Mouse (Mus musculus) heart, postnatal 14 days (tissue): ENCODE data around the gene Hoxc4. TPM values are rescaled to one million over a fixed set of nuclear protein-coding genes. Genes with fewer than 3 reads are reported as not detected.
A peak's percentile ranks its signal among the peaks of the same experiment; 100 is the strongest.

ENCODE experiments used
- DNase-seq, 2 experiments: peaks; one replicate each; pipeline ENCODE4 v3.0.0; 2021 to 2022
- intact Hi-C: fragments of 180-260 bp; cut with DNase I; formaldehyde crosslinking; loops from one replicate; pipeline ENCODE4 v1.15.1; 2025
- total RNA-seq, 2 experiments: library from RNA; stranded (reverse); gene quantifications; 2 replicates each; pipeline ENCODE4 v1.2.3; 2021

Gene Hoxc4
- total RNA-seq, 2 experiments from 2014 or later: 0.31 TPM; not detected in 1

DNA sequence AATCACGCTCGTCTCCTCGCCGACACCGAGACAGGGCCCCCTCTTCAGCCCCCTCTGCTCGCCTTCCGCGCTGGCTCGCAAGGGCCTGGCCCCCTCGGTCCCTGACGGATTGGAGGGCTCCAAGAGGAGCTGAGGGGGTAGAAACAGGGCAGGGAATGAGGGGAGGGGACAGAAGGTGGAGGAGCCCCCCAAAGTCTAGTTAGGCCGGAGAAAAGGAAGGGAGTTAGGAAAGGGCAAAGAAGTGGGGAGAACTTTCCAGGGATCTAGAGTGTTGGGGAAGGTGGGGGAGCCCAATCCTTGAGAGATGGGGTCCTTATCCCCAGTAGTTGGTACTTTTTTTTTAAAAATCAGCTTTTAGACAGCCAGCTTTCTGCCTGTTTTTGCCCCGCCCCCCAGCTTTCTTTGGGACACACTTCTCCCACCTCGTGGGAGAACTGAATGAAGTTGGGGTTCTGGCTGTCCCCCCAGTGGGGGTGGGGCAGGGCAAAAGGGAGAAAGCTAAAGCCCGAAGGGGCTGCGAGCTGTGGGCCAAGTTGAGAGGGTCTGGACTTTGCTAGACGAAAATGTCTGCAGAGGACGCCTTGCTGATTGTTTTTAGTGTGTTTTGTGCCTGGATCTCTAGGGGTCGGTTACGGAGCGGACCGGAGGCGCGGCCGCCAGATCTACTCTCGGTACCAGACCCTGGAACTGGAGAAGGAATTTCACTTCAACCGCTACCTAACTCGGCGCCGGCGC lies 8.5 kb upstream of the Hoxc4 start:
- no peak for DNase-seq
- intact Hi-C loops: loop anchor here (5.0 kb wide), 1 partner anchor 122 kb away; no protein-coding TSS in a partner anchor

GRCm38 (mm10) chr15:103010847-103011555 lies 7.7 kb upstream of the Hoxc4 start:
- DNase-seq: no peak
- intact Hi-C loops: loop anchor here (5.0 kb wide), 1 partner anchor 121 kb away; no protein-coding TSS in a partner anchor

DNA sequence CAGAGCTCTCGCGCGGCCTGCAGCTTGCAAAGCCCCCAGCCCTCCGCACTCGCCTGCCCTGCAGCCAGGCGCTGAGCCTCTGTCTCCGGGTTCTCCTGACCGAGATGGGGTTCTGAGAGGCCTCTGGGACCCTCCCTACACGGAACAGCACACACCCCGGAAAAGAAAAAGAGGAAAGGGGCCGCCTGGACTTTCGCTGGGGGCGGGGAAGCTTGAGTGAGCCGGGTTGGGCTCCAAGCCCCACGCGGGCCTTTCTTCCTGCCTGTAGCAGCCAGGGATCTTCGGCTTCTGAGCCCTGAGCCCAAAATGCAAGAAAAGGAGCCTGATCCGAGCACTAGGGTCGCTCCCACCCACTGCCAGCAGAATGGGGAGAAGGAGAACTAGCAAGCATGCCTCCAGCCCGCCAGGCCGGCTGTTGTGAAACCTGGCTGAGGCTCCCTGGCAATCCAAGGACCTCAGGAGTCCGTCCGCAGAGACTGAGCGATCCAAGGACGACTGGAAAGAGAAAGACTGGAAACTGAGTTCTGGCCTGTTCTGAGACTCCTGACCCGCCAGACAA lies 6.7 kb upstream of the Hoxc4 start:
- DNase-seq: no peak
- intact Hi-C loops: loop anchor here (2.0 to 5.0 kb wide), 2 partner anchors 120 to 153 kb away; no protein-coding TSS in a partner anchor

GRCm38 (mm10) chr15:103013238-103013984 lies 5.3 kb upstream of the Hoxc4 start:
- DNase-seq: peak; percentile 61 to 65
- intact Hi-C loops: loop anchor here (2.0 to 5.0 kb wide), 2 partner anchors 119 to 151 kb away; no protein-coding TSS in a partner anchor

DNA sequence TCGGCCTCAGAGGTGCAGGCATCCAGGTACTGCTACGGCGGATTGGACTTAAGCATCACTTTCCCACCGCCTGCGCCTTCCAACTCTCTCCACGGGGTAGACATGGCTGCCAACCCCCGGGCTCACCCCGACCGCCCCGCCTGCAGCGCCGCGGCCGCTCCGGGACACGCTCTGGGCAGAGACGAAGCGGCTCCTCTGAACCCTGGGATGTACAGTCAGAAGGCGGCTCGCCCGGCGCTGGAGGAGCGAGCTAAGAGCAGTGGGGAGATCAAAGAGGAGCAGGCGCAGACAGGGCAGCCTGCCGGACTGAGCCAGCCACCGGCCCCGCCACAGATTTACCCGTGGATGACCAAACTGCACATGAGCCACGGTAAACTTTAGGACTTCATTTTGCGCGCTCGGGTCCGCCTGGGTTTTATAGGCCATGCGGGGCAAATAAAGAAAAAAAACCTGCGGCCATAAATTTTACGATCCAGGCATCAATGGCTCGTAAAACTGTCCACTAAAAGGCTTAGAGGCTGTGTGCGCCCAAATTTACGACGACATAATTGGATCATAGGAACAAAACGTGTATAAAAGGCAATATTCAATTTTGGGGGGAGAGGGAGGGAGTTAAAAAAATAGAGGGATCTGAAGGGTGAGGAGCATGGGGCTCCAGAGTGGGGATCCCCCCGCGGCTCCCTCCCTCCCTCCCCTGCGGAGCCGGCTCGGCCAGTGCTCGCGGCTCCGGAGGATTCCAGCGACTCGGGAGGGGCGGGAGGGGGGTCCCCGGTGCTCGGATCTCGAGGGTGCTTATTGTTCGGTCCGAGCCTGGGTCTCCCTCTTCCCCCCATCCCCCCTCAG lies 4.3 kb upstream of the Hoxc4 start:
- intact Hi-C loops: loop anchor here (5.0 kb wide), 1 partner anchor 118 kb away; no protein-coding TSS in a partner anchor
- DNase-seq: no peak

- DNase-seq: no peak
- intact Hi-C loops: no loop called here
Measured at GRCm38 (mm10) chr15:103015009-103015399, 3.7 kb upstream of the Hoxc4 start.

GRCm38 (mm10) chr15:103015406-103016166 lies 3.1 kb upstream of the Hoxc4 start:
- intact Hi-C loops: no loop called here
- DNase-seq: no peak

GRCm38 (mm10) chr15:103020899-103021418 lies 2.2 kb downstream of the Hoxc4 start:
- intact Hi-C loops: no loop called here
- DNase-seq: no peak

GRCm38 (mm10) chr15:103021544-103021943 lies 2.8 kb downstream of the Hoxc4 start:
- DNase-seq: no peak
- intact Hi-C loops: no loop called here

GRCm38 (mm10) chr15:103024131-103024530 lies 5.4 kb downstream of the Hoxc4 start:
- DNase-seq: no peak
- intact Hi-C loops: no loop called here

DNA sequence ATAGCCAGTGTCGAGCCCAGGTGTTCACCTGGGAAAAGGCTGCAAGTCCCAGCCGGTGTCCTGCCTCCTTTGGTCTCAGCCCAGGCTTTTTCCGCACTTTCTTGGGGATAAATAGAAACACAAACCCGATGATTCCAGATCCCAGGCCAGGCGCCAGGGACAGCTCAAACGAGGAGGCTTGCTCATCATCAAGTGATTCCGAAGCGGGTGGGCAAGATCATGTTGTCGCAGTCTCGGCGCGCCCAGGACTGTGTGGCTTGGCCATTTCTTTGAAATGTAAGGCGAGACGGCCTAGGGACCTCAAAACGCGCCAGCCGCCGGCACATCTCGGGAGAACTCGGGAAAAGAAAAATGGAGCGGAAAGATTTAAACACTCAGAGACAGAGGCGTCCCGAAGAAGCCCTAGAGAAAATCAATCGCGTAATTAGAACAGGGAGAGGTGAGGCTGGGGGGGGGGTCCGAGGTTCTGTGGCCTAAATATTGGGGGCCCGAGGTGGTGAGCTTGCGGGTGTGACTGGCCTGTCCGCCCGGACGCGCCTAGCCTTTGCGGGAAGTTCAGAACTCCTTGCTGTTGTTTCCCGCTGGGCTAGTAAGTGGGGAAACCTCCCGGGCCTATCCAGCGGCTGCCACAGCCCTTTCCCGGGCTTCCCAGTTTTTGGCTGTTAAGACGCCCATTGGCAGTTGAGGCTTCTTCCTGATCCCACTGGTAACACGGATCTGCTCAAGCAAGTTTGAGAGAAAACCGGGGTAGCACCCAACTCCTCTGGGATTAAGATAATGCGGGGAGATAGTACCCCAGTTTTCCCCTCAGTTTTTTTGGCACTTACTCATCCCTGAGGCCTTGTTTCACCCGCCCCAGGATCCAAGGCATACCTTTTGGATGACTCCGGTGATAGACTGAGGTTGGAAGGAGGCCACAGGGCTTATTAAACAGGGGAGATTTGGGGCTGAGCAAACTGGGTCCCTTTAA lies 8.8 kb downstream of the Hoxc4 start:
- intact Hi-C loops: no loop called here
- no peak for DNase-seq

GRCm38 (mm10) chr15:103028916-103029512 lies 10.3 kb downstream of the Hoxc4 start:
- DNase-seq: no peak
- intact Hi-C loops: no loop called here

GRCm38 (mm10) chr15:103030142-103030541 lies 11.4 kb downstream of the Hoxc4 start:
- DNase-seq: no peak
- intact Hi-C loops: no loop called here

GRCm38 (mm10) chr15:103032167-103032566 lies 13.4 kb downstream of the Hoxc4 start:
- no peak for DNase-seq
- intact Hi-C loops: no loop called here

DNA sequence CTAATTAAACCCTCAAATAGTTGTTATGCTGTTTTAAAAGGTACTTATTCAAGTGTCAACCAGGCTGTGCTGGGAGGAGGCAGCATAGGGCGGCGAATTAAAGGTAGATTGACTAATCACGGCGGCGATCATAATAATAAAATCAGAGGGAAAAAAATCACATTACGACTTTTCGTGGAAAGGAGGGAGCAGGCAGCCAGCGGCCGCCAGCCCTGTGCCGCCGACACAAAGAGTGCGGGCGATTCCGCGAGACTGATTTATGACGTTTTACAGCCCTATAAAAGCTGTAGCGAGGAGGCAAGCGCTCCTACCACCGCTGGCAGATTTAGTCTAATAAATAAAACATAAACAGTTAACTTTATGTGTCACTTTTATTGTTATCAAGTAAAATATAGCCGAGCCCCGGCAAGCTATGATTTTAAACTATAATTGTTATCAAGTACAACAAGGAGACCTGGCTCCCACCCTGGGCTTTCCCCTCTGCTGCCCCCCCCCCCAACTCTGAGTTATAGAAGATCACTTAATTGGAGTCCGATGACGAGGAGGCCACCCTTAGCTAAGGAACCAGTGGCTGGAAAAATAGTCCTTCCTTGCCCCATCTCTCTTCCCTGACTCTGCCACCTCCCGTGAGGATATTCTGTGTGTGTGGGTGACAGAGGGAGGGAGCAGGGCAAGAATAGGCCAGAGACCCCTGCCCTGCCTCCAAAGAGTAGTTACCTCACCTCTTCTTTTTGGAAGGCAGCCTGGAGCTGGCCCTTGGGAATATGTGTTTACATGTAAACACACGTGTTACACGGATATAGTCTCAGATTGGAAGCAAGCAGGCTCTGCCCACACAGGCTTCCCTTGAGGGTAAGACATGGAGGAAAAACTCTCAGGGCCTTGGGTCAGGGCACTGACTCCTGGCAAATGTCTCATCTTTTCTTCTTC lies 14.2 kb downstream of the Hoxc4 start:
- intact Hi-C loops: no loop called here
- DNase-seq: no peak
